Mouse (Mus musculus) myocyte (in vitro differentiated cells): ENCODE results near the gene Ktn1. TPM values are rescaled to one million over a fixed set of nuclear protein-coding genes. Genes with fewer than 3 reads are reported as not detected.

Experiments used
- H3K27me3 ChIP-seq: one replicate; pipeline ENCODE4 v1.6.1; 2011; ENCODE audit not compliant: control insufficient read depth, insufficient read depth, insufficient read length
- H3K36me3 ChIP-seq: one replicate; pipeline ENCODE4 v1.6.1; 2011; ENCODE audit not compliant: control insufficient read depth, insufficient read depth
- H3K4me2 ChIP-seq: one replicate; pipeline ENCODE4 v1.6.1; 2011; ENCODE audit warnings: low read depth, control low read depth
- H3K4me3 ChIP-seq: one replicate; pipeline ENCODE4 v1.5.1; 2011; ENCODE audit warnings: mild to moderate bottlenecking, control low read depth, moderate library complexity
- H3K79me2 ChIP-seq: one replicate; pipeline ENCODE4 v1.6.1; 2011; ENCODE audit not compliant: control insufficient read depth, insufficient read depth
- H3ac ChIP-seq: one replicate; pipeline ENCODE4 v1.6.1; 2011; ENCODE audit not compliant: control insufficient read depth, insufficient read length
- CEBPB ChIP-seq: IDR thresholded peaks from 2 replicates; pipeline ENCODE4 v1.6.1; 2011; ENCODE audit warnings: mild to moderate bottlenecking, moderate library complexity; ENCODE audit not compliant: poor library complexity, insufficient read depth, severe bottlenecking
- E2F4 ChIP-seq: IDR thresholded peaks from one replicate; pipeline ENCODE4 v1.6.1; 2011; ENCODE audit warnings: mild to moderate bottlenecking, control low read depth, moderate library complexity; ENCODE audit not compliant: insufficient read depth
- MAX ChIP-seq: IDR thresholded peaks from one replicate; pipeline ENCODE4 v1.6.1; 2011; ENCODE audit warnings: low read depth, mild to moderate bottlenecking, control low read depth
- MYOD1 ChIP-seq, 3 experiments: IDR thresholded peaks; one replicate each; pipeline ENCODE4 v1.6.1; 2011; ENCODE audit warnings: control low read depth in 2 of 3, low read depth in 2 of 3, mild to moderate bottlenecking in 2 of 3, moderate library complexity in 1 of 3; ENCODE audit not compliant: insufficient read length in 2 of 3, control insufficient read depth in 1 of 3
- MYOG ChIP-seq, 3 experiments: IDR thresholded peaks; one replicate each; pipeline ENCODE4 v1.6.1; 2011; ENCODE audit warnings: control low read depth in 2 of 3, low read depth in 2 of 3, mild to moderate bottlenecking in 2 of 3; ENCODE audit not compliant: insufficient read length in 2 of 3, control insufficient read depth in 1 of 3, insufficient read depth in 1 of 3
- POLR2A ChIP-seq: IDR thresholded peaks from one replicate; pipeline ENCODE4 v1.6.1; 2011; ENCODE audit warnings: low read depth, mild to moderate bottlenecking, control low read depth, moderate library complexity; ENCODE audit not compliant: insufficient read length
- POLR2AphosphoS2 ChIP-seq: IDR thresholded peaks from one replicate; pipeline ENCODE4 v1.6.1; 2011; ENCODE audit warnings: low read depth, control low read depth; ENCODE audit not compliant: insufficient read length
- REST ChIP-seq: IDR thresholded peaks from one replicate; pipeline ENCODE4 v1.6.1; 2011; ENCODE audit warnings: mild to moderate bottlenecking, control low read depth, moderate library complexity; ENCODE audit not compliant: insufficient read depth, insufficient read length
- SRF ChIP-seq: IDR thresholded peaks from one replicate; pipeline ENCODE4 v1.6.1; 2011; ENCODE audit warnings: low read depth; ENCODE audit not compliant: control insufficient read depth, insufficient read length
- TCF12 ChIP-seq: IDR thresholded peaks from one replicate; pipeline ENCODE4 v1.6.1; 2011; ENCODE audit warnings: mild to moderate bottlenecking, control low read depth; ENCODE audit not compliant: poor library complexity, insufficient read depth, severe bottlenecking
- TCF3 ChIP-seq: IDR thresholded peaks from one replicate; pipeline ENCODE4 v1.6.1; 2011; ENCODE audit warnings: low read depth, control low read depth; ENCODE audit not compliant: insufficient read length
- USF1 ChIP-seq: IDR thresholded peaks from one replicate; pipeline ENCODE4 v1.6.1; 2011; ENCODE audit warnings: low read depth, mild to moderate bottlenecking, control low read depth, moderate library complexity
- polyA plus RNA-seq: library from polyadenylated mRNA; unstranded; fragments of >200 nt; fragmentation: generic; extraction: Trizol; gene quantifications from one replicate; pipeline ENCODE4 v1.2.1, GENCODE M21; 2012; ENCODE audit warnings: missing spikeins

Gene Ktn1
- polyA plus RNA-seq, 1 experiment: 16.8 TPM

DNA sequence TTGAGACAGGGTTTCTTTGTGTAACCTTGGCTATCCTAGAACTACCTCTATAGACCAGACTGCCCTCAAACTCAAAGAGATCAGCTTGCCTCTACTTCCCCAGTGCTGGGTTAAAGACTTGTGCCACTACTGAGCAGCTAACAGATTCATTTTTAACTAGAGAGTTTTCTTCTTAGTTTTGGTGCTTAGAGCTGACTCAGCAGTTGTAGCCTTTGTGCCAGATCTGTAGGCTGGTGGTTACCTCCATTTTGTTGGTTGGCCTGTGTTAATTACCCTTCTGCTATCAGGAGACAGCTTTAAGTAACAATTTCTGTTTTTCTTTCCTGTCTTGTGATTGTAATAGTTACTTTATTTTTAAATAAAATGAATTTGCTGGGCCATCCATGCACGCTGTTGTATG lies 80.3 kb downstream of the Ktn1 start:
- no peaks in the 10 kb centered on the region for H3K79me2 ChIP-seq
- H3K27me3 ChIP-seq: no peaks in the 10 kb centered on the region
- no peak overlapping the region for H3K4me2 ChIP-seq
- no peak for TF ChIP-seq MYOG (IDR thresholded peaks at IDR 0.05; ENCODE audit: control insufficient read depth in 1 of 3, insufficient read depth in 1 of 3, insufficient read length in 2 of 3, low read depth in 2 of 3)
- TF ChIP-seq SRF: no peak
- no peak for TF ChIP-seq POLR2A
- no peak for TF ChIP-seq E2F4
- no peak for TF ChIP-seq TCF12
- no peak for TF ChIP-seq MAX
- TF ChIP-seq MYOD1 (IDR thresholded peaks at IDR 0.05; ENCODE audit: control insufficient read depth in 1 of 3, insufficient read length in 2 of 3, low read depth in 2 of 3): no peak
- no peak for TF ChIP-seq POLR2AphosphoS2
- no peak for TF ChIP-seq TCF3
- peaks cover 73% of the 10 kb centered on the region for H3K36me3 ChIP-seq
- H3ac ChIP-seq: no peak overlapping the region
- no peak overlapping the region for H3K4me3 ChIP-seq

DNA sequence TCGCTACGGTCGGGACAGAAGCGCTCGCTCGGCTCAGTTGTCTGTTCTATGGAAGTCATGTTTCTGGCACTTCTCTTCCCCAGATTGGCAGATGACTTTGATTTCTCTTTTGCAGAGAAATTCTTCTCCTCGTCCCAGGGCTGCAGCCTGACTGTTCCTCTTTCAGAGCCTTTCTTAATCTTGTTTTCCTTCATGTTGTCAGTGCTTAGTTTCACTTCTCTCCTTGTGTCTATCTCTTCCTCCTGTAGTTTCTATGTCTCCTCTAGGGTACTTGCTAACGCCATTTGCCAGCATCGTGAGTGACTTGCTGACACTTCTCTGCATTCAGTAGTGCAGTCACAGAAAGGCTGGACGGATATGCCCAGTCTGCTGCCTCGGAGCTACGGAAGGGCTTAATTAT lies 87.1 kb downstream of the Ktn1 start:
- H3ac ChIP-seq: no peak overlapping the region
- peaks cover 71% of the 10 kb centered on the region for H3K36me3 ChIP-seq
- no peak overlapping the region for H3K4me2 ChIP-seq
- H3K27me3 ChIP-seq: no peaks in the 10 kb centered on the region
- H3K79me2 ChIP-seq: no peaks in the 10 kb centered on the region
- no peak overlapping the region for H3K4me3 ChIP-seq
- TF ChIP-seq MAX (no peak), E2F4 (no peak), USF1 (no peak), POLR2A (no peak), SRF (no peak)

DNA sequence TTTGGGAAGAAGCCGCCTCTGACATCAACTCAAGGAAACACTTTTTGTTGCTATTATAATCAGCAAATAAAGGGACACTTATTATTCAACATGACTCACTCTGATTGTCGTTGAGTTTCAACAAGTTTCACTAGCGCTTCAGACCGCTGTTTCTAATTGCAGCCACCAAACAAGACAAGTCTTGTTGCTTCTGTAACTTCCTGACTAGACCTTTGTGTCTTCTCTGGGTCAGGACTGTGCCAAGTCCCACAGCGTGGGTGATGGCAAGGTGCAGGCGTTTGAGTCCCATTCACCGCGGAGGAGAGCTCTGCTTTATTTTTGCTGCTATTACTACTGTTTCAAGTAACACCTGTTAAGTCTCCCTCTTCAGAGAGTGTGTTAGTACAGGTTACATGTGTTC lies 88.2 kb downstream of the Ktn1 start:
- Histone ChIP-seq H3K36me3 (peaks cover 67% of the 10 kb centered on the region), H3K79me2 (no peaks in the 10 kb centered on the region), H3K4me3 (no peak overlapping the region), H3K27me3 (no peaks in the 10 kb centered on the region), H3K4me2 (no peak overlapping the region), H3ac (no peak overlapping the region)
- TF ChIP-seq TCF3 (no peak), MYOD1 (IDR thresholded peaks at IDR 0.05; ENCODE audit: control insufficient read depth in 1 of 3, insufficient read length in 2 of 3, low read depth in 2 of 3) (no peak), CEBPB (no peak), POLR2AphosphoS2 (no peak), TCF12 (no peak), E2F4 (no peak), SRF (no peak), REST (no peak), MYOG (IDR thresholded peaks at IDR 0.05; ENCODE audit: control insufficient read depth in 1 of 3, insufficient read depth in 1 of 3, insufficient read length in 2 of 3, low read depth in 2 of 3) (no peak), USF1 (no peak), POLR2A (no peak), MAX (no peak)

DNA sequence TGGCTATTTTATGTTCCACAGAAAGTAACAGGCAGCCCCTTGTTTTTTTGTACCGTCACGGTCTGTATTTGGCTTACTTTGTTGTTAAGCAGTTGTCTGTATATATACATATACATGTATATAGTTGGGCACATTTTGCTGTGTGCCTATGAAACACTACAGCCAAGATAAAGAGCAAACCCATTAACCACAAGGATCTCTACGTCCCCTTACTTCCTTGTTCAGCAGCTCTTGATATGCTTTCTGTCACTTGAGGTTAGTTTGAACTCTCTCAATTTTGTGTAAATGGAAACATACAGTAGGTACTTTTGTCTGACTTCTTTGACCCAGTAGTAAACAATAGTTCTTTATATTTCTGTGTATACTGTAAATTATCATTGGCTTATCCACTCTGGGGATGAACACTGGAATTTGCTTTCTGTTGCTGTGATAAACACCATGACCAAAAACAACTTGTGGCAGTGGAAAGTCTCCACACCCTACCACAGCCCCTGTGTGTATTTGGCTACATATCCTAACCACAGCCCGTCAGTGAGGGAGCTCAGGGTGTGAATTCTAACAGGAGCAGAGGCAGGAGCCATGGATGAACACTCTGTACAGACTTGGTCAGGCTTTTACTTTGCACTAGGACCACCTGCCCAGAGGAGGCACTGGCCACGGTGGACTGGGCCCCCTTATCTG lies 92.2 kb downstream of the Ktn1 start:
- TF ChIP-seq SRF (no peak), MAX (no peak), MYOD1 (IDR thresholded peaks at IDR 0.05; ENCODE audit: control insufficient read depth in 1 of 3, insufficient read length in 2 of 3, low read depth in 2 of 3) (no peak), POLR2AphosphoS2 (no peak), CEBPB (no peak)
- Histone ChIP-seq H3ac (no peak overlapping the region), H3K27me3 (no peaks in the 10 kb centered on the region), H3K36me3 (peaks cover 36% of the 10 kb centered on the region), H3K4me2 (no peak overlapping the region), H3K79me2 (no peaks in the 10 kb centered on the region), H3K4me3 (no peak overlapping the region)

DNA sequence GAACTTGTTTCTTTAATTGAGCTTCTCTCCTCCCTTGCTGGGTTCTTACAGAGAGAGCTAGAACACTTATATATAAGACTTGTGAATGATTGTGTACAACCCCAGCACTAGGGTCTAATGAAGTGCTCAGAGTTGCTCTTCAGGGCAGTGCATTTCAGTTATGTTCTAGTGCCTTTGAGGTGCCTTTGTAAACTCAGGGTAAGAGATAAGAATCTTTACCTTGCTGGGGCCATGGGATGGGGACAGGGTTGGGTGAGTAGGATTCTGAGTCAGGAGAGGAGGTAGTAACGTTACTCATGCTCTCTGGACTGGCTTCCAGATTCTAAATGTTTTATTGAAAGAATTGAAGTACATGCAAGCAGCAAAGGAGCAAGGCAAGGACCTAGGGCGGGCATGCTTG lies 92.8 kb downstream of the Ktn1 start:
- Histone ChIP-seq H3K4me3 (no peak overlapping the region), H3K36me3 (peaks cover 30% of the 10 kb centered on the region), H3K27me3 (no peaks in the 10 kb centered on the region), H3K79me2 (no peaks in the 10 kb centered on the region), H3K4me2 (no peak overlapping the region), H3ac (no peak overlapping the region)
- TF ChIP-seq CEBPB: no peak
- TF ChIP-seq MAX: no peak
- TF ChIP-seq TCF12: no peak
- TF ChIP-seq POLR2AphosphoS2: no peak
- TF ChIP-seq POLR2A: no peak
- TF ChIP-seq USF1: no peak
- TF ChIP-seq REST: no peak
- no peak for TF ChIP-seq MYOD1 (IDR thresholded peaks at IDR 0.05; ENCODE audit: control insufficient read depth in 1 of 3, insufficient read length in 2 of 3, low read depth in 2 of 3)
- TF ChIP-seq MYOG (IDR thresholded peaks at IDR 0.05; ENCODE audit: control insufficient read depth in 1 of 3, insufficient read depth in 1 of 3, insufficient read length in 2 of 3, low read depth in 2 of 3): no peak
- TF ChIP-seq SRF: no peak
- TF ChIP-seq E2F4: no peak
- no peak for TF ChIP-seq TCF3
